Mouse (Mus musculus) liver, embryonic 15.5 days (tissue): ENCODE measurements around the gene Wdr41. TPM values are rescaled to one million over a fixed set of nuclear protein-coding genes. Genes with fewer than 3 reads are reported as not detected.
A peak's percentile ranks its signal among the peaks of the same experiment; 100 is the strongest.

Experiments used
- ATAC-seq: fragments of 200-750 bp; cut with Nextera tagmentation; 2 replicates; pipeline ENCODE4 v1.8.0; 2017; ENCODE audit warnings: moderate number of reproducible peaks, mild to moderate bottlenecking, moderate library complexity; ENCODE audit not compliant: insufficient read depth
- H3K27ac ChIP-seq: fragments of 300-500 bp; sonication (generic); replicated peaks from 2 replicates; pipeline ENCODE4 v1.5.1; 2015; ENCODE audit warnings: mild to moderate bottlenecking, inconsistent platforms
- H3K27me3 ChIP-seq: fragments of 300-500 bp; sonication (generic); 2 replicates; pipeline ENCODE4 v1.6.1; 2015; ENCODE audit warnings: mild to moderate bottlenecking, inconsistent platforms
- H3K36me3 ChIP-seq: fragments of 300-500 bp; sonication (generic); replicated peaks from 2 replicates; pipeline ENCODE4 v1.6.1; 2015; ENCODE audit warnings: moderate library complexity, mild to moderate bottlenecking, inconsistent platforms
- H3K4me1 ChIP-seq: fragments of 300-500 bp; sonication (generic); replicated peaks from 2 replicates; pipeline ENCODE4 v1.6.1; 2015; ENCODE audit warnings: inconsistent platforms
- H3K4me2 ChIP-seq: fragments of 300-500 bp; sonication (generic); 2 replicates; pipeline ENCODE4 v1.6.1; 2015; ENCODE audit warnings: moderate library complexity, mild to moderate bottlenecking, inconsistent platforms
- H3K4me3 ChIP-seq: fragments of 300-500 bp; sonication (generic); replicated peaks from 2 replicates; pipeline ENCODE4 v1.5.1; 2015; ENCODE audit warnings: mild to moderate bottlenecking, inconsistent platforms
- H3K9ac ChIP-seq: fragments of 300-500 bp; sonication (generic); 2 replicates; pipeline ENCODE4 v1.6.1; 2015; ENCODE audit warnings: moderate library complexity, mild to moderate bottlenecking, inconsistent platforms
- H3K9me3 ChIP-seq: fragments of 300-500 bp; sonication (generic); replicated peaks from 2 replicates; pipeline ENCODE4 v1.6.1; 2016; ENCODE audit warnings: inconsistent platforms
- WGBS: fragments of 180-500 bp; shearing (Covaris S2); methylation state at CpG from one replicate; pipeline ENCODE4 v1.1.7; 2015; ENCODE audit warnings: mixed read lengths; ENCODE audit not compliant: insufficient replicate concordance; 5-methylcytosine and 5-hydroxymethylcytosine counted together
- polyA plus RNA-seq: library from polyadenylated mRNA; unstranded; fragments of >200 nt; fragmentation: Nextera tagmentation; extraction: Ambion mirVana; gene quantifications from 2 replicates; pipeline ENCODE4 v1.2.1, GENCODE M21; 2015

Wdr41 gene
- 5.6 and 6.8 TPM in 2 replicates for polyA plus RNA-seq

DNA sequence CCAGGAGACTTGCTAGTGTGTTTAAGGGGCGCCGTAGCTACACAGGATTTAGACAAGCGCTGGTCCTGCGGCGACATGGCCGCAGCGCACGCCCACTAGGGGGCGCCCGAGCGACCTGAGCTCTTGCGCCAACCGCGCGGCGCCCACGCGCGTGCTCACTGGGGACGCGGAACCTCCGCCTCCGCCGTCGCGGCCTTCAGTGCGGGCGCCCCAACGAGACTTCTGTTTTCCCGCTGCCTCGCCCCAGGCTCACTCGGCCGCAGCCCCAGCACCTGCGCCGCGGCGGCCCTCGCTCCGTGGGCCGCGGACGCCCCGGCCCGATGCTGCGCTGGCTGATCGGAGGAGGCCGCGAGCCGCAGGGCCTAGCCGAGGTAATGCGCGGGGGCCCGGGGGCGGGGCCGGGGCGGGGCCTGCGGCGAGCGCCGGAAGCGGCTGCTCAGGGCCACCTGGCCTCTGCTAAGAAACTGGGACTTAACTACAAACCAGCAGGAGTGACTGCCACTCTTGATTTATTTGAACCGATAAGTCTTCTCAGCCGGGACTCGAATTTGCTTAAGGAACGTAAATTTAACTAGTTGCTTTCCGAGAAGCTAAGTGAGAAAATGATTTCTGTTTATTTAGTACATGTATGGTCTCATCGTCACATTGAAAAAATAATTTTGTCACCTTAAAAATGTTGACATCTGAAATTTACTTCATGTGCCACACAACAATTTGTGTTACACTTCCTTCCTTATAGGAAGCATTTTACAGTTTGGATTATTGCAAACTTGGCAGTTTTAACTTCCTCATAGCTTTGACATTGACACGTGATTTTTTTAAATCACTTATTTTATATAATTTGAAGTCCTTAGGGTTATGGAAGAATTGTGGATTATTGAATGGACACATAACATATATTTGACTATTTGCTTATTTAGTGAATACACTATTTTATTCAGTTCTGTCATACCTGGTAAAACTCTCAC lies at the start of gene Wdr41:
Wdr41 (plus strand) TSS at position 126 of the 968 bp plus-strand sequence.
- 1% methylated on average over 68 of the region's 68 CpGs for WGBS
- Histone ChIP-seq H3K27me3 (no peaks in the 10 kb centered on the region), H3K36me3 (no peaks in the 10 kb centered on the region), H3K4me2 (peak within 1 kb of the TSS; percentile 86), H3K4me3 (peak within 1 kb of the TSS; percentile 80), H3K9ac (peak within 1 kb of the TSS; percentile 83), H3K9me3 (no peaks in the 10 kb centered on the region), H3K4me1 (peaks cover 13% of the 10 kb centered on the region), H3K27ac (peak within 1 kb of the TSS; percentile 87)
- ATAC-seq: peak; percentile 98

DNA sequence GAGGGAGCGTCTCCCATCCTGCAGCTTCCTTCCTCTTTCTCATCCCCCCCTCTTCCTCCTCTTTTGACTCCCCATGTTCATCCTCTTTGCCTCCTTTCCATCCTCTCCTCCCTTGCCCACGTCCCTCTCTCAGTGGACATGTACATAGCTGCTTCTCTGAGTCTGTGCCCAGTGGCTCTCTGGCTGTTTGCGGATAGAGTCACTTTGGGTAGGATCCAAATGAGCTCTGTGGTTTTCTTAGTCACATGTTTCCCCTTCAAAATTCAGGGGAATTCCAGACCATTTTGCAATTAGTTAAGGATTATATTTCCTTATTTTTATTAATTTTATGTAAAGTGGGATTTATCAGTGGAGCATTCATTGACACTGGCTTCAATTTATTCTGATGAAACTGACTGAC lies 48.1 kb upstream of the Wdr41 start:
- Histone ChIP-seq H3K9me3 (no peaks in the 10 kb centered on the region), H3K36me3 (no peaks in the 10 kb centered on the region), H3K4me2 (no peak overlapping the region), H3K4me3 (no peak overlapping the region), H3K27ac (no peak overlapping the region), H3K27me3 (peaks cover 18% of the 10 kb centered on the region), H3K9ac (no peak overlapping the region), H3K4me1 (no peaks in the 10 kb centered on the region)
- no peak for ATAC-seq
- 45% methylated on average over 3 of the region's 3 CpGs for WGBS

DNA sequence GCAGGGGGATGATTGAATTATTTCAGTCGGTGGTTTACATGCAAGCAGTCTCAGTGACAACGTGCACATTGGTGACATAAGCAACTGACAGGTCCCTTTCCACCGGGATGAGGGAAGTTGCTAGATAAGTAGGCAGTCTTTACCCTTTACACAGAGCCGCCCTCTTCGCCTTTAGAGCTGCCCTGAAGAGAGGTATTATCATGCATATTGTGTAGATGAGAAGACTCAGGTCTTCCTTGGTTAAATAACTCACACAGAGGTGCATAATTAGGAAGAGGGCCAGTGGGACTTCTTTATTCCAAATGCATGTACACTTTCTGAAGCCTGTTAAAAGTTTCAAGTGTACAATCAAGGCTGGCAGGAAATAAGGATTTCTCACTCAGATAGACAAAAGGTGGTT lies 37.7 kb upstream of the Wdr41 start:
- no peaks in the 10 kb centered on the region for H3K9me3 ChIP-seq
- no peak for ATAC-seq
- no peaks in the 10 kb centered on the region for H3K36me3 ChIP-seq
- H3K4me1 ChIP-seq: no peaks in the 10 kb centered on the region
- 50% methylated on average over 5 of the region's 5 CpGs for WGBS
- no peak overlapping the region for H3K4me2 ChIP-seq
- no peak overlapping the region for H3K4me3 ChIP-seq
- H3K27me3 ChIP-seq: 0 out of 2 replicates have a peak, but pooled peaks cover 3% of the 10 kb centered on the region
- no peak overlapping the region for H3K9ac ChIP-seq
- H3K27ac ChIP-seq: no peak overlapping the region

DNA sequence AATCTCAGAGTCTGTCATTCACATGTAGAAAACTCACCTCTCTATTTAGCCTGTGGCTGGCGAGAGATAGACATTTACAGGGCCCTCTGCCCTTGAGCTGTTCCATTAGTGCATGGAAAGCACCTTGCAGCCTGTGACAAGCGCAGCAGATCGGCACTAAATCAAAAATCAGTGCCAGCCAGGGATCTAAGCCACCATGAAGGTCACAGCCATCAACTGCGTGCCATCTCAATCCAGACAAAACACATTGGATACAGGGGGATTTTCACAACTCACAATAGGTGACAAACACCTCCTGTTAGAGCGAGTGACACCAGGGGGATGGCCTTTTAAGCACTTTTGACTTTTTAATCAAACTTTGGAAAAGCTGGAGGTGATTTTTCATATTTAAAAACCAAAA lies 36.0 kb upstream of the Wdr41 start:
- no peaks in the 10 kb centered on the region for H3K9me3 ChIP-seq
- no peak overlapping the region for H3K9ac ChIP-seq
- H3K4me3 ChIP-seq: no peak overlapping the region
- 0 out of 2 replicates have a peak, but pooled peaks cover 8% of the 10 kb centered on the region for H3K27me3 ChIP-seq
- H3K36me3 ChIP-seq: no peaks in the 10 kb centered on the region
- no peak overlapping the region for H3K4me2 ChIP-seq
- ATAC-seq: no peak
- H3K4me1 ChIP-seq: no peaks in the 10 kb centered on the region
- no peak overlapping the region for H3K27ac ChIP-seq
- WGBS: 54% methylated on average over 5 of the region's 5 CpGs

DNA sequence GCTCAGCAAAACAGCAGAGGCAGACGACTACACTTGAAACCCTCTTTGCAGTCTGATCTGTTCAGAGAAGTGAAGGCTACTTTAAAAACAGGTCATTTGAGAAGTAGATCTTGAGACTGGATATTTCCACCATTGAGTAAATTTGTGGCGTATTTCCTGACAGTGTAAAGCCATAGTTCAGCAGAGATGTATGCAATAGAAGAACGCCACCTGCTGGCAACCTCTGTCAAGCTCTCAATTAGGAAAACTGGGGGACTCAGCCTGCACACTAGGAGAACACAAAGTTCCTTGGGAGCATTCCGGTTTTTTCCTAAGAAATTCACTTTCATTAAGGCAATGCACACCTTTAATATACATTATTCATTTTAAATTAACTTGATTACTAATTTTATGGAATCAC lies 34.9 kb upstream of the Wdr41 start:
- Histone ChIP-seq H3K4me1 (no peaks in the 10 kb centered on the region), H3K4me2 (no peak overlapping the region), H3K27ac (no peak overlapping the region), H3K9me3 (no peaks in the 10 kb centered on the region), H3K9ac (no peak overlapping the region), H3K36me3 (no peaks in the 10 kb centered on the region), H3K27me3 (0 out of 2 replicates have a peak, but pooled peaks cover 8% of the 10 kb centered on the region), H3K4me3 (no peak overlapping the region)
- 17% methylated on average over 4 of the region's 4 CpGs for WGBS
- no peak for ATAC-seq

DNA sequence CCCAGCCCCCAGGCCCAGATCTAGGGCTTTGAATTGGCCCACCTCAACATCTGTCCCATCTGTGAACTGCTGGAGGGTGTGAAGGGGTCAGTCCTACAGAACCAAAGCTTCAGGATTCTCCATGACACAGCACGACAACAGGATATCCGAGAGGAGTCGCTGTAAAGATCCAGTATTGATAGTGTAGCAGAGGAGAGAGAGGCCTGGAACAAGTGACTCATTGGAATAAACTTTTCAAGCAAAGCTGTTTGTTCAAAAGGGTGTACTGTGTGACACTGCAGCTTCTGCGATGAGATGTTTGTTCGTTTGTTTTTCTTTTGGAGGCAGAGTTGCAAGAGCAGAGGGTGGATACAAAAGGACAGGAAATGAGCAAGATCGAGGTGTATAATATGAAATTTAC lies 20.2 kb upstream of the Wdr41 start:
- Histone ChIP-seq H3K27ac (no peak overlapping the region), H3K4me2 (no peak overlapping the region), H3K4me3 (no peak overlapping the region), H3K9me3 (no peaks in the 10 kb centered on the region), H3K4me1 (no peaks in the 10 kb centered on the region), H3K36me3 (no peaks in the 10 kb centered on the region), H3K27me3 (no peaks in the 10 kb centered on the region), H3K9ac (no peak overlapping the region)
- 35% methylated on average over 6 of the region's 6 CpGs for WGBS
- ATAC-seq: no peak

DNA sequence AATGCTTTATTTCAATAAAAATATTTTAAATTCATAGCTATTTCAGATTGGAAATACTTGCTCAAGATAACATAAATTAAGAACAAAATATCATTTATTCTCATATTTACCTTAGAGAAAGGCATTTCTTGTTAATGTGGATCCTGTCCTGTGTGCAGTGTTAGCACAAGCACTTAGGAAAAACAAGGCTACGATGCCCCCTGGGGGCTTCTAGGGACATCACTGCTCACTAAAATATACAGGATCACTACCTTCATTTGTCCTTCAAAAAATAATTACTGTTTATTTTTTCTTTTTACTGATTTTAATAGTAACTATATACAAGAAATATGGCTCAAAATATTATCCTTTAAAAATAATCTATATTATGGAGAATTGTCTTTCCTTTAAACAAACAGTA lies 18.2 kb upstream of the Wdr41 start:
- H3K27ac ChIP-seq: no peak overlapping the region
- no peak overlapping the region for H3K9ac ChIP-seq
- no peak overlapping the region for H3K4me3 ChIP-seq
- no peak overlapping the region for H3K4me2 ChIP-seq
- H3K4me1 ChIP-seq: no peaks in the 10 kb centered on the region
- WGBS: 54% methylated on average over 1 of the region's 1 CpGs
- no peaks in the 10 kb centered on the region for H3K36me3 ChIP-seq
- H3K27me3 ChIP-seq: no peaks in the 10 kb centered on the region
- no peak for ATAC-seq
- no peaks in the 10 kb centered on the region for H3K9me3 ChIP-seq

DNA sequence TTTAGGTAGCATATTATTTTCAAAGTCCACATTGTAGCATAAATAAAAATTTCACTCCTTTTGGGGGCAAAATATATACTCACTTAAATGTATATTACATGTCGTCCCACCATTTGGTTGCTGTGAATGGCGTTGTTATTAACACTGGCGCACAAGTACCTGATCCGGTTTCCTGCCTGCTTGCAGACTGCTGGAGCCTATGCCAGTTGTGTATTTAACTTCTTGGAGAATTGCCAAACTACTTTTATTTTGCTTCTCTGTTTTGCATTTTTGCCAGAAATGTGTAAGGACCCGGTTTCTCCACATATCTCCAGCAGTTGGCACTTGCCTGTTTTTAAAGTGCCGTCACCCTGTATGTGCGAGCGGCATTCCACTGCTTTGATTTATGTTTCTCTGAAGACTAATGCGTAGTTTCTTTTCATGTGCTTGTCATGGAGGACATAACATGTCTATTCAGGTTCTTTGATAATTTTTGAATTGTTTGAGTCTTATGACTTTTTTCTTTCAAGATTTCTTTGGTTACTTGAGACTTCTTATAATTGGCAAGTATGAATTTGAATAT lies 6.1 kb upstream of the Wdr41 start:
- no peak overlapping the region for H3K9ac ChIP-seq
- H3K4me1 ChIP-seq: no peaks in the 10 kb centered on the region
- no peaks in the 10 kb centered on the region for H3K36me3 ChIP-seq
- no peak overlapping the region for H3K4me3 ChIP-seq
- H3K27ac ChIP-seq: no peak overlapping the region
- no peaks in the 10 kb centered on the region for H3K27me3 ChIP-seq
- no peak for ATAC-seq
- no peaks in the 10 kb centered on the region for H3K9me3 ChIP-seq
- WGBS: 71% methylated on average over 9 of the region's 9 CpGs
- no peak overlapping the region for H3K4me2 ChIP-seq

DNA sequence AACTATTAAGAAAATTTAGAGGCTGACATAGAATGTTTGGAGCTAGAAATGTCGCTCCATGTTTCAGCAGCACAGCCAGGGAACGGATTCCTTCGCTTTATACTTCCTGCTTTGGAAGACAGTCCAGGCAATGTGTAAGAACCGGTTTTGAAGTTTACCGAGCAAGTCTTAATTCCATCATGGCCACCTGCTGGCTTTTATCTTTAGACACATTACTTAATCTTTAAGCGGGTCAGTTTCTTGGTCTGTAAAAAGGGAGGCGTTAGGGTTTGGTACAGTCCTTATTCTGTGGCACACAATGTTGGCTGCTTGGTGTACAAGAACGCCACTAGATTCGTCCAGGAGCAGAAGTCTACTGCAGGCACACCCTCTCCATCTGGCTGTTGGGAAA lies 321 bp upstream of the Wdr41 start:
- 26% methylated on average over 9 of the region's 9 CpGs for WGBS
- H3K27ac ChIP-seq: no peak overlapping the region; the same call in 1 of the 2 replicates

DNA sequence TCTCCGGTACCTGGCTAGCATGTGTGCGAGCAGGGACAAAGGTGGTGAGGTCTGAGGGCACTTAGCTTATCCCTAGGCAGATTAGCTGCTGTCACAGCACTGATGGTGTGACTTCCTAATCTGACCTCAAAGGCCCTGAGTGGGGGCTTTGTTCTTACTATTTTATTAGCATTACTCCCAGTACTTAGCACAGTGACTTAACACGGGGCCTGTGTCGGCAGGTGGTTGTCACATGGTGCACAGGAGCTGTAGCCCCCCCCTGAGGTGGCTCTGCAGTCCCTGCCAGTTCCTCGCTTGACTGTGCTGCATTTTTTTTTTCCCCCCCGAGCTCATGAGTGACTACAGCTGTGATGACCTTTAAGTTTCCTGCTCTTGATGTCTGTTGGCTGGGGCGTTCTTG lies 2.9 kb downstream of the Wdr41 start:
- no peak overlapping the region for H3K9ac ChIP-seq
- H3K9me3 ChIP-seq: no peaks in the 10 kb centered on the region
- no peak overlapping the region for H3K4me2 ChIP-seq
- no peak overlapping the region for H3K4me3 ChIP-seq
- WGBS: 62% methylated on average over 7 of the region's 7 CpGs
- H3K27me3 ChIP-seq: no peaks in the 10 kb centered on the region
- no peak for ATAC-seq
- no peaks in the 10 kb centered on the region for H3K36me3 ChIP-seq
- peaks cover 13% of the 10 kb centered on the region for H3K4me1 ChIP-seq
- no peak overlapping the region for H3K27ac ChIP-seq

More for the DNA sequence above, 321 bp upstream of the Wdr41 start:
- H3K27me3 ChIP-seq: no peaks in the 10 kb centered on the region
- peak overlapping the region; percentile 83; the same call in 1 of the 2 replicates for H3K9ac ChIP-seq
- ATAC-seq: no peak
- no peaks in the 10 kb centered on the region for H3K36me3 ChIP-seq
- peak overlapping the region; percentile 86 for H3K4me2 ChIP-seq
- H3K4me3 ChIP-seq: peak overlapping the region; percentile 80
- peaks cover 13% of the 10 kb centered on the region for H3K4me1 ChIP-seq
- H3K9me3 ChIP-seq: no peaks in the 10 kb centered on the region

DNA sequence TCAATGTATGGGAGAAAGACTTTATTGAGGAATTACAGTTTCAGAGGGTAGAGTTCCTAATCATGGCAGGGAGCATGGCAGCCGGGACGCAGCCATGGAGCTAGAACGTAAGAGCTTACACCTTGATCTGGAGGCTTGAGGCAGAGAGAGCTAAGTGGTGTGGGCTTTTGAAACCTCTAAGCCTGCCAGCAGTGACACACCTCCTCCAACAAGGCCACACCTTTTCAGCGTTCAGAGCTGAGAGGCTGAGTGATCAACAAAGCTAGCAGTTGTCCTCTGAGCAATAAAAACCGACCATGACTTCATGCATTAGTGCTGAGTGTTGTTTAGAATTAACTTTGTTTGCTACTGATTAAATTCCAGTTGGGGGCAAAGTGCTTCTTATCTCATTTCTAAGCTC lies 14.4 kb downstream of the Wdr41 start:
- no peak for ATAC-seq
- Histone ChIP-seq H3K36me3 (no peaks in the 10 kb centered on the region), H3K27ac (no peak overlapping the region), H3K4me2 (no peak overlapping the region), H3K9me3 (no peaks in the 10 kb centered on the region), H3K27me3 (no peaks in the 10 kb centered on the region), H3K4me1 (0 out of 2 replicates have a peak, but pooled peaks cover 3% of the 10 kb centered on the region), H3K9ac (no peak overlapping the region), H3K4me3 (no peak overlapping the region)
- 47% methylated on average over 5 of the region's 5 CpGs for WGBS
